Mouse (Mus musculus) embryonic facial prominence, embryonic 11.5 days (tissue): ENCODE results near the gene Wipf1. TPM values are rescaled to one million over a fixed set of nuclear protein-coding genes. Genes with fewer than 3 reads are reported as not detected.

ENCODE experiments used
- ATAC-seq: fragments of 200-750 bp; cut with Nextera tagmentation; replicated peaks from 2 replicates; pipeline ENCODE4 v1.8.0; 2017; ENCODE audit warnings: low read depth; ENCODE audit not compliant: insufficient number of reproducible peaks, low FRiP score, low TSS enrichment
- DNase-seq: peaks from one replicate; pipeline ENCODE4 v3.0.0-alpha.2; 2015; ENCODE audit warnings: low spot score
- H3K27ac ChIP-seq: fragments of 300-500 bp; sonication (generic); replicated peaks from 2 replicates; pipeline ENCODE4 v1.5.1; 2014; ENCODE audit warnings: mild to moderate bottlenecking, low read depth, low read length, control low read depth
- H3K27me3 ChIP-seq: fragments of 300-500 bp; sonication (generic); 2 replicates; pipeline ENCODE4 v1.6.1; 2014; ENCODE audit warnings: mild to moderate bottlenecking, low read length, moderate library complexity, mixed read lengths; ENCODE audit not compliant: control insufficient read depth, insufficient read depth
- H3K36me3 ChIP-seq: fragments of 300-500 bp; sonication (generic); replicated peaks from 2 replicates; pipeline ENCODE4 v1.6.1; 2014; ENCODE audit warnings: low read depth, mild to moderate bottlenecking, low read length, moderate library complexity, mixed read lengths; ENCODE audit not compliant: control insufficient read depth, insufficient read depth
- H3K4me1 ChIP-seq: fragments of 300-500 bp; sonication (generic); 2 replicates; pipeline ENCODE4 v1.6.1; 2014; ENCODE audit warnings: low read length, mixed read lengths; ENCODE audit not compliant: control insufficient read depth, insufficient read depth
- H3K4me2 ChIP-seq: fragments of 300-500 bp; sonication (generic); 2 replicates; pipeline ENCODE4 v1.6.1; 2014; ENCODE audit warnings: low read depth, mild to moderate bottlenecking, control low read depth, low read length, moderate library complexity
- H3K4me3 ChIP-seq: fragments of 300-500 bp; sonication (generic); 2 replicates; pipeline ENCODE4 v1.5.1; 2014; ENCODE audit warnings: low read depth, low read length, control low read depth
- H3K9ac ChIP-seq: fragments of 300-500 bp; sonication (generic); replicated peaks from 2 replicates; pipeline ENCODE4 v1.6.1; 2014; ENCODE audit warnings: mild to moderate bottlenecking, control low read depth, low read length
- H3K9me3 ChIP-seq: fragments of 300-500 bp; sonication (generic); replicated peaks from 2 replicates; pipeline ENCODE4 v1.6.1; 2016; ENCODE audit warnings: mild to moderate bottlenecking, low read length, inconsistent platforms, mixed read lengths; ENCODE audit not compliant: control insufficient read depth
- WGBS: fragments of 180-500 bp; shearing (Covaris S2); extraction: QIAGEN DNeasy Blood & Tissue Kit; methylation state at CpG from one replicate; pipeline ENCODE4 v1.1.7; 2014; 5-methylcytosine and 5-hydroxymethylcytosine counted together
- polyA plus RNA-seq: library from polyadenylated mRNA; unstranded; fragments of >200 nt; fragmentation: Nextera tagmentation; extraction: Ambion mirVana; gene quantifications from 2 replicates; pipeline ENCODE4 v1.2.1, GENCODE M21; 2014

Wipf1 gene
- polyA plus RNA-seq, 1 experiment from 2014 or later = 17.5 TPM

- no peaks in the 10 kb centered on the region for H3K36me3 ChIP-seq
These were observed 2.8 kb downstream of the Wipf1 start for GRCm38 (mm10) chr2:73526691-73527090.

GRCm38 (mm10) chr2:73522891-73523290 lies 6.6 kb downstream of the Wipf1 start:
- Histone ChIP-seq H3K9ac (no peak overlapping the region), H3K4me3 (no peak overlapping the region), H3K27me3 (no peaks in the 10 kb centered on the region), H3K27ac (0 out of 2 replicates have a peak overlapping the region, but pooled peaks have one; percentile 25), H3K4me1 (peaks cover 3% of the 10 kb centered on the region; the same call in 1 of the 2 replicates), H3K9me3 (no peaks in the 10 kb centered on the region), H3K36me3 (no peaks in the 10 kb centered on the region), H3K4me2 (no peak overlapping the region; the same call in 1 of the 2 replicates)
- WGBS = 55% methylated on average over 8 of the region's 8 CpGs
- DNase-seq (no peak), ATAC-seq (no peak)

More at GRCm38 (mm10) chr2:73526691-73527090, 2.8 kb downstream of the Wipf1 start:
- H3K4me2 ChIP-seq = no peak overlapping the region
- no peak for DNase-seq
- H3K4me3 ChIP-seq = no peak overlapping the region
- H3K9me3 ChIP-seq = no peaks in the 10 kb centered on the region
- no peak overlapping the region for H3K9ac ChIP-seq
- 66% methylated on average over 9 of the region's 9 CpGs for WGBS
- H3K27ac ChIP-seq = no peak overlapping the region
- H3K27me3 ChIP-seq = no peaks in the 10 kb centered on the region
- H3K4me1 ChIP-seq = peaks cover 3% of the 10 kb centered on the region; the same call in 1 of the 2 replicates
- no peak for ATAC-seq

GRCm38 (mm10) chr2:73522336-73522735 lies 7.2 kb downstream of the Wipf1 start:
- H3K27ac ChIP-seq = no peak overlapping the region
- ATAC-seq (no peak), DNase-seq (peak; percentile 51)
- no peaks in the 10 kb centered on the region for H3K27me3 ChIP-seq
- H3K9me3 ChIP-seq = no peaks in the 10 kb centered on the region
- H3K9ac ChIP-seq = no peak overlapping the region
- H3K36me3 ChIP-seq = no peaks in the 10 kb centered on the region
- H3K4me3 ChIP-seq = no peak overlapping the region
- H3K4me1 ChIP-seq = no peaks in the 10 kb centered on the region; the same call in 1 of the 2 replicates
- WGBS = 49% methylated on average over 6 of the region's 6 CpGs
- H3K4me2 ChIP-seq = no peak overlapping the region

- ATAC-seq (no peak), DNase-seq (peak; percentile 41)
- no peaks in the 10 kb centered on the region for H3K9me3 ChIP-seq
- no peak overlapping the region for H3K27ac ChIP-seq
- H3K9ac ChIP-seq = no peak overlapping the region
- WGBS = 16% methylated on average over 5 of the region's 5 CpGs
- H3K4me3 ChIP-seq = no peak overlapping the region
- no peaks in the 10 kb centered on the region for H3K36me3 ChIP-seq
- no peaks in the 10 kb centered on the region for H3K27me3 ChIP-seq
- H3K4me2 ChIP-seq = no peak overlapping the region
- no peaks in the 10 kb centered on the region for H3K4me1 ChIP-seq
These were observed 7.8 kb downstream of the Wipf1 start for GRCm38 (mm10) chr2:73521737-73522136.

- no peaks in the 10 kb centered on the region for H3K27me3 ChIP-seq
- no peaks in the 10 kb centered on the region for H3K36me3 ChIP-seq
- H3K4me1 ChIP-seq = no peaks in the 10 kb centered on the region; the same call in 1 of the 2 replicates
- H3K9ac ChIP-seq = no peak overlapping the region
- ATAC-seq (no peak), DNase-seq (peak; percentile 73)
- 49% methylated on average over 5 of the region's 5 CpGs for WGBS
- no peak overlapping the region for H3K4me2 ChIP-seq
- H3K4me3 ChIP-seq = no peak overlapping the region
- H3K9me3 ChIP-seq = no peaks in the 10 kb centered on the region
- H3K27ac ChIP-seq = no peak overlapping the region
These were observed 10.6 kb downstream of the Wipf1 start for GRCm38 (mm10) chr2:73518966-73519365.

DNA sequence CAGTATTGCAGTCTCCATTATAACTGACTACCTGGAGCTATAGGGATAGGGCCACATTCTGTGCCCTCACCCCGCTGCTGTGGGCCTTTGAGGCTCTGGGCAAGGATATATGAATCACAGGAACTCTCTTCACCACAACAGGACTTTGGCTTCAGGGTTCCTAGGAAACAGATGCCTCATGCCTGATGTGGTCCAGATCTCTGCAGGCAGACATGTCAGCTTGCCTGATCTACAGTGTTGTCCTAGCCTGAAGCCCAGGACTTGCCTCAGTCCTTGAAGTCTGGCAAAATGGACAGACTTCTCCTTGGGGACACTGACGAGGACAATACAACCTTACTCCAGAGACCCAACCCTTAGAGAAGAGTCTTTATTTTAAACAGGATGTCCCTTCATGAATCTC lies 11.2 kb downstream of the Wipf1 start:
- no peak for DNase-seq
- 74% methylated on average over 2 of the region's 2 CpGs for WGBS
- Histone ChIP-seq H3K27ac (no peak overlapping the region), H3K27me3 (no peaks in the 10 kb centered on the region), H3K4me2 (no peak overlapping the region), H3K36me3 (no peaks in the 10 kb centered on the region), H3K9me3 (no peaks in the 10 kb centered on the region), H3K4me1 (no peaks in the 10 kb centered on the region; the same call in 1 of the 2 replicates), H3K9ac (no peak overlapping the region), H3K4me3 (no peak overlapping the region)
- ATAC-seq = no peak

GRCm38 (mm10) chr2:73514178-73514577 lies 15.4 kb downstream of the Wipf1 start:
- Histone ChIP-seq H3K4me1 (no peaks in the 10 kb centered on the region; the same call in 1 of the 2 replicates), H3K9ac (no peak overlapping the region), H3K4me2 (no peak overlapping the region), H3K36me3 (no peaks in the 10 kb centered on the region), H3K27me3 (no peaks in the 10 kb centered on the region), H3K9me3 (no peaks in the 10 kb centered on the region), H3K4me3 (no peak overlapping the region), H3K27ac (no peak overlapping the region)
- DNase-seq (no peak), ATAC-seq (no peak)
- 88% methylated on average over 6 of the region's 6 CpGs for WGBS

DNA sequence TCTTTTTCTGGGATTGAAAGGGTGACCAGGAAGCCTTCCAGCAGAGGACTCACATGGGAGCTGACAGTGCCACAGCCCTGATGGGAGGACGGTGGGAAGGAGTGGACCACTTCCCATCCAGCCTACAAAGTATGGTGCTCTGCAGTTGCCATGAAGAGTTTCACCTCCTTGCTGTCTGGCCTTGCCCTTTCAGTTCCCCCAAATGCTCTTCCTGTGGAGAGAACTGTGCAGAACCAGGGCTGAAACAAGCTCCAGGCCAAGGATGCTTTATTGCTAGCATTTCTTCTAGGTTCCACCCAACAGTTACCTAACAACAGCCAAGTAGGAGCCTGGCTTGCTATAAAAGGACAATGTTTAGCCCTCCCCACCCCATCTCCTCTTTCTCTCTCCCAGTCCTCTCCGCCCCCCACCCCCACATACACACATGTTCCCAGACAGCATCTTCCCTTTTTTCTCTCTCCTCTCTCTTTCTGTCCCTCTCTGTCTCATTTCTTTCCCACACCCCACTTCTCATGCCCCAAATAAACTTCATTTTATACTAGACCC lies 16.3 kb downstream of the Wipf1 start:
- no peaks in the 10 kb centered on the region for H3K36me3 ChIP-seq
- H3K9me3 ChIP-seq = no peaks in the 10 kb centered on the region
- no peak overlapping the region for H3K9ac ChIP-seq
- H3K27ac ChIP-seq = no peak overlapping the region
- H3K27me3 ChIP-seq = no peaks in the 10 kb centered on the region
- H3K4me2 ChIP-seq = no peak overlapping the region
- H3K4me3 ChIP-seq = no peak overlapping the region
- ATAC-seq (no peak), DNase-seq (no peak)
- WGBS = 90% methylated on average over 2 of the region's 2 CpGs
- no peaks in the 10 kb centered on the region; the same call in 1 of the 2 replicates for H3K4me1 ChIP-seq
